Mouse (Mus musculus): Measurements from ENCODE around the gene Fgf18. TPM values are rescaled to one million over a fixed set of nuclear protein-coding genes. Genes with fewer than 3 reads are reported as not detected.

The Fgf18 gene
- polyA plus RNA-seq, 1 experiment = not detected

- TF ChIP-seq POLR2A (IDR thresholded peaks at IDR 0.05; ENCODE audit: insufficient read depth, low read depth, low read length) (no peak), CTCF (IDR thresholded peaks at IDR 0.05; ENCODE audit: insufficient read depth, low read depth, low read length) (no peak)
- WGBS = 76% methylated on average over 8 of the region's 8 CpGs
- no peaks in the 10 kb centered on the region for H3K4me1 ChIP-seq (ENCODE audit: control insufficient read depth, insufficient read depth, low read length)
- H3K27ac ChIP-seq (ENCODE audit: insufficient read depth, low read depth, low read length) = no peak overlapping the region
- no peak overlapping the region for H3K4me3 ChIP-seq (ENCODE audit: insufficient read depth, low read depth, low read length)
Measured at GRCm38 (mm10) chr11:33132619-33133338, 14.4 kb downstream of the Fgf18 start.

GRCm38 (mm10) chr11:33127058-33127457 is 20.1 kb downstream of the Fgf18 start:
- peaks cover 8% of the 10 kb centered on the region; the same call in 1 of the 2 replicates for H3K4me1 ChIP-seq (ENCODE audit: control insufficient read depth, insufficient read depth, low read length)
- H3K27ac ChIP-seq (ENCODE audit: insufficient read depth, low read depth, low read length) = no peak overlapping the region
- H3K4me3 ChIP-seq (ENCODE audit: insufficient read depth, low read depth, low read length) = no peak overlapping the region
- TF ChIP-seq CTCF (IDR thresholded peaks at IDR 0.05; ENCODE audit: insufficient read depth, low read depth, low read length) (no peak), POLR2A (IDR thresholded peaks at IDR 0.05; ENCODE audit: insufficient read depth, low read depth, low read length) (no peak)

GRCm38 (mm10) chr11:33122575-33123268 is 24.5 kb downstream of the Fgf18 start:
- H3K4me3 ChIP-seq (ENCODE audit: insufficient read depth, low read depth, low read length) = no peak overlapping the region; the same call in 1 of the 2 replicates
- TF ChIP-seq POLR2A (IDR thresholded peaks at IDR 0.05; ENCODE audit: insufficient read depth, low read depth, low read length) = no peak
- TF ChIP-seq CTCF (IDR thresholded peaks at IDR 0.05; ENCODE audit: insufficient read depth, low read depth, low read length) = no peak
- H3K27ac ChIP-seq (ENCODE audit: insufficient read depth, low read depth, low read length) = no peak overlapping the region
- peaks cover 8% of the 10 kb centered on the region; the same call in 1 of the 2 replicates for H3K4me1 ChIP-seq (ENCODE audit: control insufficient read depth, insufficient read depth, low read length)
- 10% methylated on average over 37 of the region's 37 CpGs for WGBS

GRCm38 (mm10) chr11:33119556-33119955 is 27.6 kb downstream of the Fgf18 start:
- H3K27ac ChIP-seq (ENCODE audit: insufficient read depth, low read depth, low read length) = no peak overlapping the region
- peaks cover 8% of the 10 kb centered on the region; the same call in 1 of the 2 replicates for H3K4me1 ChIP-seq (ENCODE audit: control insufficient read depth, insufficient read depth, low read length)
- no peak overlapping the region for H3K4me3 ChIP-seq (ENCODE audit: insufficient read depth, low read depth, low read length)
- TF ChIP-seq CTCF (IDR thresholded peaks at IDR 0.05; ENCODE audit: insufficient read depth, low read depth, low read length) = no peak
- no peak for TF ChIP-seq POLR2A (IDR thresholded peaks at IDR 0.05; ENCODE audit: insufficient read depth, low read depth, low read length)
- 73% methylated on average over 8 of the region's 8 CpGs for WGBS

- Histone ChIP-seq H3K4me3 (ENCODE audit: insufficient read depth, low read depth, low read length) (no peak overlapping the region), H3K27ac (ENCODE audit: insufficient read depth, low read depth, low read length) (no peak overlapping the region), H3K4me1 (ENCODE audit: control insufficient read depth, insufficient read depth, low read length) (peaks cover 8% of the 10 kb centered on the region; the same call in 1 of the 2 replicates)
- WGBS = 90% methylated on average over 7 of the region's 7 CpGs
- no peak for TF ChIP-seq POLR2A (IDR thresholded peaks at IDR 0.05; ENCODE audit: insufficient read depth, low read depth, low read length)
- TF ChIP-seq CTCF (IDR thresholded peaks at IDR 0.05; ENCODE audit: insufficient read depth, low read depth, low read length) = no peak
Measured at GRCm38 (mm10) chr11:33119116-33119515, 28.1 kb downstream of the Fgf18 start.

GRCm38 (mm10) chr11:33118480-33118879 is 28.7 kb downstream of the Fgf18 start:
- 84% methylated on average over 6 of the region's 6 CpGs for WGBS
- Histone ChIP-seq H3K27ac (ENCODE audit: insufficient read depth, low read depth, low read length) (no peak overlapping the region), H3K4me3 (ENCODE audit: insufficient read depth, low read depth, low read length) (no peak overlapping the region), H3K4me1 (ENCODE audit: control insufficient read depth, insufficient read depth, low read length) (peaks cover 8% of the 10 kb centered on the region; the same call in 1 of the 2 replicates)
- no peak for TF ChIP-seq POLR2A (IDR thresholded peaks at IDR 0.05; ENCODE audit: insufficient read depth, low read depth, low read length)
- TF ChIP-seq CTCF (IDR thresholded peaks at IDR 0.05; ENCODE audit: insufficient read depth, low read depth, low read length) = no peak

GRCm38 (mm10) chr11:33115796-33116195 is 31.4 kb downstream of the Fgf18 start:
- Histone ChIP-seq H3K4me3 (ENCODE audit: insufficient read depth, low read depth, low read length) (no peak overlapping the region), H3K4me1 (ENCODE audit: control insufficient read depth, insufficient read depth, low read length) (no peaks in the 10 kb centered on the region), H3K27ac (ENCODE audit: insufficient read depth, low read depth, low read length) (no peak overlapping the region)
- 87% methylated on average over 3 of the region's 3 CpGs for WGBS
- TF ChIP-seq POLR2A (IDR thresholded peaks at IDR 0.05; ENCODE audit: insufficient read depth, low read depth, low read length) (no peak), CTCF (IDR thresholded peaks at IDR 0.05; ENCODE audit: insufficient read depth, low read depth, low read length) (no peak)

GRCm38 (mm10) chr11:33112407-33112806 is 34.8 kb downstream of the Fgf18 start:
- H3K27ac ChIP-seq (ENCODE audit: insufficient read depth, low read depth, low read length) = no peak overlapping the region
- TF ChIP-seq POLR2A (IDR thresholded peaks at IDR 0.05; ENCODE audit: insufficient read depth, low read depth, low read length) = no peak
- no peak for TF ChIP-seq CTCF (IDR thresholded peaks at IDR 0.05; ENCODE audit: insufficient read depth, low read depth, low read length)
- no peaks in the 10 kb centered on the region for H3K4me1 ChIP-seq (ENCODE audit: control insufficient read depth, insufficient read depth, low read length)
- H3K4me3 ChIP-seq (ENCODE audit: insufficient read depth, low read depth, low read length) = no peak overlapping the region
- WGBS = 24% methylated on average over 1 of the region's 1 CpGs

- TF ChIP-seq CTCF (IDR thresholded peaks at IDR 0.05; ENCODE audit: insufficient read depth, low read depth, low read length) = no peak
- no peak for TF ChIP-seq POLR2A (IDR thresholded peaks at IDR 0.05; ENCODE audit: insufficient read depth, low read depth, low read length)
- H3K4me3 ChIP-seq (ENCODE audit: insufficient read depth, low read depth, low read length) = no peak overlapping the region
- 88% methylated on average over 2 of the region's 2 CpGs for WGBS
- no peak overlapping the region for H3K27ac ChIP-seq (ENCODE audit: insufficient read depth, low read depth, low read length)
- H3K4me1 ChIP-seq (ENCODE audit: control insufficient read depth, insufficient read depth, low read length) = no peaks in the 10 kb centered on the region
Measured at GRCm38 (mm10) chr11:33110111-33110510, 37.1 kb downstream of the Fgf18 start.

Data from olfactory bulb, adult 2 months (tissue).